Mouse (Mus musculus): ENCODE measurements around the gene Serpina3n. TPM values are rescaled to one million over a fixed set of nuclear protein-coding genes. Genes with fewer than 3 reads are reported as not detected.

Gene Serpina3n
- total and polyA plus RNA-seq, 2 experiments from 2014 or later: 0.37 to 3.5 TPM

DNA sequence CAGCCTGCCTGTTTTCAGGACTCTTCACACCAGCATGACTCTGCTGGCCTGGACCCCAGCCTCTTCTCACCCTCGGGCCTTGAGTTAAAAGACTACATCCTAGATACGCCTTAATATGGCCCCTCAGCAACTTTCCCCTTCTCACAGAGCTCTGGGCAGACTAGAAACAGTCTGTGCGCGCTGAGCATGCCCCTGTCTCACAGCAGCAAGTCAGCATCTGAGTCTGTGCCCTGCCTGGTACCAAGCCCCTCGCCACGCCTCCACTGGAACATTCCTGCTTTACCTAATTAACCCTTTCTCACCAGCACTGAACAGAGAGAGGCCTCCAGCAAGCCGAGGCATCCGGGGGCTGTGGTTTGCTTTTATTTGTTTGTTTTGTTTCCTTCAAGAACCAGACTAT, 54.8 kb downstream of the Serpina3n start:
- H3K4me2 ChIP-seq (ENCODE audit: low read depth, low read length): no peak overlapping the region
- no peak overlapping the region for H3K9ac ChIP-seq (replicated peaks; ENCODE audit: low read depth, low read length)
- TF ChIP-seq CTCF (IDR thresholded peaks at IDR 0.05; ENCODE audit: low read depth): no peak
- no peaks in the 10 kb centered on the region for H3K4me1 ChIP-seq (ENCODE audit: control insufficient read depth, insufficient read depth)
- H3K36me3 ChIP-seq (replicated peaks; ENCODE audit: control insufficient read depth, insufficient read depth, low read length): no peaks in the 10 kb centered on the region
- DNase-seq (ENCODE audit: low spot score) (no peak), ATAC-seq (ENCODE audit: insufficient read depth, low read depth) (no peak)
- H3K9me3 ChIP-seq (replicated peaks; ENCODE audit: control insufficient read depth, low read length): no peaks in the 10 kb centered on the region
- H3K27me3 ChIP-seq (ENCODE audit: control insufficient read depth, insufficient read depth, low read length): peaks cover 9% of the 10 kb centered on the region; the same call in 1 of the 2 replicates
- 48% methylated on average over 8 of the region's 8 CpGs for WGBS
- H3K27ac ChIP-seq (ENCODE audit: low read depth): no peak overlapping the region
- no peak overlapping the region for H3K4me3 ChIP-seq (ENCODE audit: low read depth, low read length)

Other genes starting within 250 kb of the Serpina3n start
- gene Serpina3f, start 192.2 kb upstream of the Serpina3n start, total RNA-seq (2014; rRNA removed; ENCODE audit: low replicate concordance): not detected in 2 replicates
- 0.12 and 0.16 TPM in 2 replicates for gene Serpina3f, start 192.2 kb upstream of the Serpina3n start, polyA plus RNA-seq (2015; fragmentation: Nextera tagmentation; extraction: Ambion mirVana)
- gene Serpina3g, start 170.5 kb upstream of the Serpina3n start, total RNA-seq (2014; rRNA removed; ENCODE audit: low replicate concordance): 6.9 and 12.6 TPM in 2 replicates
- gene Serpina3g, start 170.5 kb upstream of the Serpina3n start, polyA plus RNA-seq (2015; fragmentation: Nextera tagmentation; extraction: Ambion mirVana): 3.3 and 3.4 TPM in 2 replicates
- gene Serpina3i, start 143.6 kb upstream of the Serpina3n start, total RNA-seq (2014; rRNA removed; ENCODE audit: low replicate concordance): not detected in 2 replicates
- gene Serpina3i, start 143.6 kb upstream of the Serpina3n start, polyA plus RNA-seq (2015; fragmentation: Nextera tagmentation; extraction: Ambion mirVana): 0.19 TPM in 1 of 2 replicates, not detected in the other
- not detected in 2 replicates for gene Serpina3j, start 92.2 kb upstream of the Serpina3n start, total RNA-seq (2014; rRNA removed; ENCODE audit: low replicate concordance)
- gene Serpina3j, start 92.2 kb upstream of the Serpina3n start, polyA plus RNA-seq (2015; fragmentation: Nextera tagmentation; extraction: Ambion mirVana): not detected in 2 replicates
- not detected in 2 replicates for gene Serpina3k, start 68.2 kb upstream of the Serpina3n start, total RNA-seq (2014; rRNA removed; ENCODE audit: low replicate concordance)
- 0.05 TPM in 1 of 2 replicates, not detected in the other for gene Serpina3k, start 68.2 kb upstream of the Serpina3n start, polyA plus RNA-seq (2015; fragmentation: Nextera tagmentation; extraction: Ambion mirVana)
- gene Serpina3m, start 68.2 kb upstream of the Serpina3n start, total RNA-seq (2014; rRNA removed; ENCODE audit: low replicate concordance): 1.4 TPM in 1 of 2 replicates, not detected in the other
- gene Serpina3m, start 68.2 kb upstream of the Serpina3n start, polyA plus RNA-seq (2015; fragmentation: Nextera tagmentation; extraction: Ambion mirVana): not detected in 2 replicates
- gene Gsc, start 66.6 kb downstream of the Serpina3n start, total RNA-seq (2014; rRNA removed; ENCODE audit: low replicate concordance): not detected in 2 replicates
- gene Gsc, start 66.6 kb downstream of the Serpina3n start, polyA plus RNA-seq (2015; fragmentation: Nextera tagmentation; extraction: Ambion mirVana): 0.21 TPM in 1 of 2 replicates, not detected in the other